Mouse (Mus musculus): ENCODE data around the gene Net1.

Net1 gene

GRCm38 (mm10) chr13:3917571-3918311 is at the start of gene Net1, which contains the start of gene Tubal3:
TSS of gene Net1 (minus strand) at chr13:3918220.
TSS of gene Tubal3 (plus strand) at chr13:3918274.
- in situ Hi-C loops (cut with MboI; ENCODE audit: low sequenced_read_pairs), result no loop called here

GRCm38 (mm10) chr13:3951198-3951914 is 33.3 kb upstream of the Net1 start:
- in situ Hi-C loops (cut with MboI; ENCODE audit: low sequenced_read_pairs), result no loop called here

- in situ Hi-C loops (cut with MboI; ENCODE audit: low sequenced_read_pairs), result no loop called here
Observed at GRCm38 (mm10) chr13:3949477-3949876, 31.5 kb upstream of the Net1 start.

DNA sequence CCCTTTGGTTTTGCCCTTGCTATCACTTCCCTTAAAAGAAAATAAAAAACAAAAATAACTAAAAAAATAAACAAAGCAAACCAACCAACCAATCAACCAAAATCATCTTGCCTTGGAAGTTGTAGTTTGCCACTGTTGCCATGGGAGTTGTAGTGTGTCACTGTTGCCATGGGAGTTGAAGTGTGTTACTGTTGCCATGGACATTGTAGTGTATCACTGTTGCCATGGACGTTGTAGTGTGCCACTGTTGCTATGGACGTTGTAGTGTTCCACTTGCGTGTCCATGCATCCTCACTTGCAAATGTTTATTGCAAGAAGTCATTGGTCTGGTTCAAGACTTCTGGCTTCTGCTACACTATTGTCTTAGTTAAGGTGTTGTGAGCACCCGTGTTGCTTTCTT is 29.2 kb upstream of the Net1 start:
- in situ Hi-C loops (cut with MboI; ENCODE audit: low sequenced_read_pairs), result no loop called here

DNA sequence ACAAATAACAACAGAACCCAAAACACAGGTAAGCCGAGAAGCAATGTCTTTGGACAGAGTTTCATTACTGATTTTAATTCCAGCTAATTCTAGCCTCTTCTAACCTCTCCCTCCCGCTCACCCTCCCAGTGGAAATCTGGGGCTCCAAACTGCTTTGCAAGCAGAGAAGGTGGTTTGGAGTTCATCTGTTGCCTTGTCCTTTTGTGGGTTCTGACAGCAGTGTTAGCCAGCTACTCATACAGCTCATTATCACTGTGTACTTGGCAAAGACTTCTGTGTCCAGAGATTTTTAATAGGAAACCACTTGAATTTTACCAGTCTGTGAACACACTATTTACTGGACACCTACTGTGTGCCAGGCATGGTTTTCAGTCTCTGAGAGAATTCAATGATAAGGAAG is 27.2 kb upstream of the Net1 start, which contains the start of gene Ucn3:
Ucn3 (minus strand) TSS at position 101 of the 400 bp plus-strand sequence.
- in situ Hi-C loops (cut with MboI; ENCODE audit: low sequenced_read_pairs), result no loop called here

DNA sequence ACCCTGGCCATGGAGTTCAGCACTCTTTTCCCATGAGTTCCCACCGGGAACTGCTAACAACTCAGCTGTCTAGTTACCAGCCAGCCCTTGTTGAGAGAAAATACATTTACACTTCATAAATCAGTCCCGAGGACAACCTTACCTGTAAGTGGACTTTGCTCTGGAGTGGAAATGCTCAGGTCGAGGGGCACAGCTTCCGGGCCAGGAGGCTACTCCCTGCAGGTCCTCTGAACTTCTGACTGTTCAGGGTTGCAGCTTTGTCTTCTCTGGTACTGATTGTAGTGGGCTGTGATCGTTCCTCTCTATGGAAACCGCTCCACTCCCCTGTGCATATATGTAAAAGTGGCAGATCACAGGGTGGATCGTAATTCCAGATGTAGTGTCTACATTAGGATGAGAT is 26.7 kb upstream of the Net1 start:
- in situ Hi-C loops (cut with MboI; ENCODE audit: low sequenced_read_pairs), result no loop called here

DNA sequence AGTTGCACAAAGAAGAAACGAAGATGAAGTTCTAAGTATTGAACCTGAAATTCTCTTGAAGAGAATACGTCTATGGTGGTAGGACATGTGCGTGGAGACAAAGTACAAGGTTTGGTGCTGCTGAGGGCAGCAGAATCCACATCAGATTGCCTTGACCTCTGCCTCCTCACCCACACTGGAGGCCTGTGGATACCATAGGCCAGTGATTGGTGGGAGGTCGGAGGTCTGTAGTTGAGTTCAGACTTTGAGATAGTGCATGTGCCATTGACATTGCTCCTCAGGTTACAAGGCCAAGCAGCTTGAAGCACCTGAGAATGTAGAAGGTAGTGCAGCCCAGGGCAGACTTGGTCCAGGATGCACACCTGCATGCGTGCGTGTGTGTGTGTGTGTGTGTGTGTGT is 8.0 kb upstream of the Net1 start:
- in situ Hi-C loops (cut with MboI; ENCODE audit: low sequenced_read_pairs), result no loop called here

GRCm38 (mm10) chr13:3925632-3926031 is 7.6 kb upstream of the Net1 start:
- in situ Hi-C loops (cut with MboI; ENCODE audit: low sequenced_read_pairs), result no loop called here

- in situ Hi-C loops (cut with MboI; ENCODE audit: low sequenced_read_pairs), result no loop called here
Observed at GRCm38 (mm10) chr13:3924483-3924882, 6.5 kb upstream of the Net1 start.

GRCm38 (mm10) chr13:3913504-3913903 is 4.5 kb downstream of the Net1 start:
- in situ Hi-C loops (cut with MboI; ENCODE audit: low sequenced_read_pairs), result no loop called here

- in situ Hi-C loops (cut with MboI; ENCODE audit: low sequenced_read_pairs), result no loop called here
Observed at GRCm38 (mm10) chr13:3910356-3910755, 7.7 kb downstream of the Net1 start.

GRCm38 (mm10) chr13:3908262-3908661 is 9.8 kb downstream of the Net1 start:
- in situ Hi-C loops (cut with MboI; ENCODE audit: low sequenced_read_pairs), result no loop called here

GRCm38 (mm10) chr13:3907151-3907696 is 10.8 kb downstream of the Net1 start:
- in situ Hi-C loops (cut with MboI; ENCODE audit: low sequenced_read_pairs), result no loop called here

DNA sequence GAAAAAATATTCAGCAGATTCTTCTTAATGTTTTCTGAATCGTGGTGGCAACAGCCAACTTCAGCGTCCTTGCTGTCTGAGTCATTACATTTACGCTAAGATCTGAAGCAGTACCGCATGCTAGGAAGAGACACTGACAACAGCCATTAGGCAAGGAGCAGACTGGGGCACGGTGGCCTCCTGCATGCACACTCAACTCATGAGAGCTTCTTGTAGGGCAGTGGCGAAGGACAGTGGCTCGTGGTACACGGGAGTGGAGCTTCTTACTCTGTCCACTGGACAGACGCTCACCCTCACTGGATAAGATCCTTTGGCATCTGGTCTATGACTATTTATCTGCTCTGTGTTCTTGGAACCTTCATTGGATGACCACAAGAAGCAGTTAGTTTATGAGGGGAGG is 18.7 kb downstream of the Net1 start:
- in situ Hi-C loops (cut with MboI; ENCODE audit: low sequenced_read_pairs), result loop anchor here (5.0 kb wide), 1 partner anchor 232 kb away; no protein-coding TSS in a partner anchor

DNA sequence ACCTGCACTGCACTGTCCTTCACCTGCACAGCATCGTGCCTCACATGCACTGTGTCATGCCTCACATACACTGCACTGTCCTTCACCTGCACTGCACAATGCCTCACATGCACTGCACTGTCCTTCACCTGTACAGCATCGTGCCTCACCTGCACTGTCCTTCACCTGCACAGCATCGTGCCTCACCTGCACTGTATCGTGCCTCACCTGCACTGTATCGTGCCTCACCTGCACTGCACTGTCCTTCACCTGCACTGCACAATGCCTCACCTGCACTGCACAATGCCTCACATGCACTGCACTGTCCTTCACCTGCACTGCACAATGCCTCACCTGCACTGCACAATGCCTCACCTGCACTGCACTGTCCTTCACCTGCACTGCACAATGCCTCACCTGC is 19.8 kb downstream of the Net1 start:
- in situ Hi-C loops (cut with MboI; ENCODE audit: low sequenced_read_pairs), result loop anchor here (5.0 kb wide), 1 partner anchor 231 kb away; no protein-coding TSS in a partner anchor

GRCm38 (mm10) chr13:3896913-3897312 is 21.1 kb downstream of the Net1 start:
- in situ Hi-C loops (cut with MboI; ENCODE audit: low sequenced_read_pairs), result loop anchor here (5.0 kb wide), 1 partner anchor 230 kb away; no protein-coding TSS in a partner anchor

DNA sequence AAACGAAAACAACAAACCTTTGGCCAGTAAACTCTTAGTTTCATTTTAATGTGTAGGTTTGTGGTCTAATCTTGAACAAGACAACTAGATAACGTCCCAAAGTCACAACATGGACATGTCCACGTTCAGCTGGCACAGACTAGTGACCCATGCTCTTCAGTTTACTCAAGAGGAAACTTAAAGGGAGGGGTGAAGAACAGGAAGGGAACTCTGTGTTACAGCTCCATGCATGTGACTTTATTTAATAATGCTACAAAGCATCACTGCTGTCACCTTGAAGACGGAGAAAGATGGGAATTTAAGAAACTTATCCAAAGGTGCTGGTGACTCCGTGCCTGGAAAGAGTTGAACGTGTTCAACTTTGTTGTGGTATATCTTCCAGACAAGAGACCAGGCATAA is 22.0 kb downstream of the Net1 start:
- in situ Hi-C loops (cut with MboI; ENCODE audit: low sequenced_read_pairs), result loop anchor here (5.0 kb wide), 1 partner anchor 229 kb away; no protein-coding TSS in a partner anchor

GRCm38 (mm10) chr13:3895397-3895980 is 22.5 kb downstream of the Net1 start:
- in situ Hi-C loops (cut with MboI; ENCODE audit: low sequenced_read_pairs), result loop anchor here (5.0 kb wide), 1 partner anchor 228 kb away; no protein-coding TSS in a partner anchor

- in situ Hi-C loops (cut with MboI; ENCODE audit: low sequenced_read_pairs), result no loop called here
Observed at GRCm38 (mm10) chr13:3894549-3894948, 23.5 kb downstream of the Net1 start.

DNA sequence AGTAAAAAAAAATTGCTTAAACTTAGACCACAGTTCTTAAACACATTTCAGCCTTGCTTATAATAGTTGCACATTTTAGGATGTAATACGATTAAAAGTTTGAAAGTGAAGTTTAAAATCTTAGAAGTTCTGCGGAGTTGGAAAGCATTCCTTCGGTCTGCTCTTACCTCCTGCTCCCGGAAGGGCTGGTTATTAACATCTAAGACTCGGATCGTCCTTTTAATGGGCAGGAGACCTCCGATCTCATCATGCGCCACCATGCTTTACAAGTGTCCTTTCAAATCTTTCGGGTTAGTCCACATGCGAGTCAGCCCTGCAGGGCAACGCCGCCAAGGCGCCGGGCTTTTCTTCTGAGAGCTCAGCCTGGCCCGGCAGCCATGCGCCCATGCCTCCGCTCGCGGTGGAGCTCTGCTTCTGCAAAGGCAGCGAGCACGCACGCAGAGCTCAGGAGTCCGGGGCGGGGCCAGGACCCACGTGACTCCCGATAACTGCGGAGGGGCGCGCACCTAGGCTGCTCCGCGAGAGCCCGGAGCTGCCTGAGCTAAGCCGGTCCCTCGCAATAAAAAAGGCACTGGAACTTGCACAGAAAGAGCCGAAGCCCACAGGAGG is 24.8 kb downstream of the Net1 start:
- in situ Hi-C loops (cut with MboI; ENCODE audit: low sequenced_read_pairs), result no loop called here

- in situ Hi-C loops (cut with MboI; ENCODE audit: low sequenced_read_pairs), result no loop called here
Observed at GRCm38 (mm10) chr13:3892601-3893000, 25.4 kb downstream of the Net1 start.
